Mouse (Mus musculus): Measurements from ENCODE around the gene Gnb1. TPM values are rescaled to one million over a fixed set of nuclear protein-coding genes. Genes with fewer than 3 reads are reported as not detected.
A peak's percentile ranks its signal among the peaks of the same experiment; 100 is the strongest.

Gnb1 gene
- polyA plus RNA-seq, 1 experiment, result 325 TPM

- DNase-seq (ENCODE audit: low read depth in 1 of 2, low spot score in 2 of 2), result no peak
- Histone ChIP-seq H3K4me3 (ENCODE audit: extremely low read depth, insufficient read depth, insufficient read length) (no peak overlapping the region), H3K27ac (ENCODE audit: insufficient read depth, low read length) (no peak overlapping the region), H3K4me1 (ENCODE audit: control insufficient read depth, insufficient read depth, insufficient read length) (no peaks in the 10 kb centered on the region), H3K36me3 (ENCODE audit: control insufficient read depth, insufficient read depth, low read length) (no peaks in the 10 kb centered on the region), H3K27me3 (ENCODE audit: control insufficient read depth, insufficient read depth, low read length) (no peaks in the 10 kb centered on the region)
- 54% methylated on average over 11 of the region's 11 CpGs for WGBS
- TF ChIP-seq CTCF (IDR thresholded peaks at IDR 0.05; ENCODE audit: extremely low read depth, insufficient read depth, insufficient read length, insufficient replicate concordance) (no peak), POLR2A (IDR thresholded peaks at IDR 0.05; ENCODE audit: low read depth, low read length) (no peak)
Measured at GRCm38 (mm10) chr4:155599901-155600825, 109.0 kb downstream of the Gnb1 start.

DNA sequence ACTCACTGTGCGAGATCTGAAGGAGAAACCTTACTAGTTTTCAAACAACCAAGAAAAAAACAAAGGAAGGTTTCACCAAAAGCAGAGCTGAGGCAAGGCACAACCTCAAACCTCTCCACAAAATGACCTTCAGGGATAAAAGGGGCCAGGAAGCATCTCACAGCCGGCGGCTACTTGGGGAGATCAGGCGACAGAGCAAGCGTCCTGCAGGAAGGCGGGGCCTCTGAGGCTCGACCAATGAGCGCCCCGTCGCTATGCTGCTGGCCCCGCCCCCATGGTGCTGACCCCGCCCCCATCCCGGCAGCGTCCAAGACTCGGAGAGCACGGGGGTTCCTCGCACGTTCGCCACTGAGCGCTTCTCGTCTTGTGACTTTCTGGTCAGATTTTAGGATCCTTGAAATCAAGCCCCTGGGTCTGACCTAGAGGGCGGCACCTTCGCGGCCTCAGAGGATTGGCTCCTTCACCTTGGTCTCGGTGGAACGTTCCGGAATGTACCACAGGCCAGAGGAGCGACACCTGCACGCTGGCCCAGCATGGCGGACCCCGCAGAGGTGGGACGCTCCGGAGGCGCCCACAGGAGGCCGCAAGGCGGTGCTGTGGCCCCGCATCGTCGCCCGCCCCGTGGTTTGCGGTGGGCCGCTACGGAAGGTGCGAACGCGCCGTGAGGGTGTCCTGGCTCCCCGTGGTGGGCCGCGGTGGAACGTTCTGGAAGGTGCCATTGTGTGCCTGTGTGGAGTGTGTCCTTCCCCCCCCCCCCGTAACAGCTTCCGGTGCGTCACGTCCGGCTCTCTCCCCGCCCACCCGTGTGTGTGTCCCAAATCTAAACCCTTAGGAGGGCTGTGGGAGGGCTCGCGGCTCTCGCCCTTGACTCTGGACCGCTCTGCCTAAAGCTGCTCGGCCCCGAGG is 110.2 kb downstream of the Gnb1 start, which contains the start of gene Slc35e2:
Gene Slc35e2, plus strand, starts transcription at position 326 of the 906 bp plus-strand sequence.
- Histone ChIP-seq H3K27ac (ENCODE audit: insufficient read depth, low read length) (peak within 1 kb of the TSS; percentile 99), H3K4me1 (ENCODE audit: control insufficient read depth, insufficient read depth, insufficient read length) (no peaks in the 10 kb centered on the region), H3K36me3 (ENCODE audit: control insufficient read depth, insufficient read depth, low read length) (no peaks in the 10 kb centered on the region), H3K4me3 (ENCODE audit: extremely low read depth, insufficient read depth, insufficient read length) (peak within 1 kb of the TSS; percentile 82), H3K27me3 (ENCODE audit: control insufficient read depth, insufficient read depth, low read length) (no peaks in the 10 kb centered on the region)
- TF ChIP-seq POLR2A (IDR thresholded peaks at IDR 0.05; ENCODE audit: low read depth, low read length) (peak; percentile 43; the same call in 1 of the 2 replicates), CTCF (IDR thresholded peaks at IDR 0.05; ENCODE audit: extremely low read depth, insufficient read depth, insufficient read length, insufficient replicate concordance) (no peak)
- WGBS, result 0% methylated on average over 65 of the region's 65 CpGs
- DNase-seq (ENCODE audit: low read depth in 1 of 2, low spot score in 2 of 2), result peak; percentile 83 to 89

GRCm38 (mm10) chr4:155601997-155602456 is 110.9 kb downstream of the Gnb1 start:
- WGBS, result 2% methylated on average over 30 of the region's 31 CpGs
- TF ChIP-seq CTCF (IDR thresholded peaks at IDR 0.05; ENCODE audit: extremely low read depth, insufficient read depth, insufficient read length, insufficient replicate concordance) (no peak), POLR2A (IDR thresholded peaks at IDR 0.05; ENCODE audit: low read depth, low read length) (no peak)
- H3K27ac ChIP-seq (ENCODE audit: insufficient read depth, low read length), result peak overlapping the region; percentile 87

DNA sequence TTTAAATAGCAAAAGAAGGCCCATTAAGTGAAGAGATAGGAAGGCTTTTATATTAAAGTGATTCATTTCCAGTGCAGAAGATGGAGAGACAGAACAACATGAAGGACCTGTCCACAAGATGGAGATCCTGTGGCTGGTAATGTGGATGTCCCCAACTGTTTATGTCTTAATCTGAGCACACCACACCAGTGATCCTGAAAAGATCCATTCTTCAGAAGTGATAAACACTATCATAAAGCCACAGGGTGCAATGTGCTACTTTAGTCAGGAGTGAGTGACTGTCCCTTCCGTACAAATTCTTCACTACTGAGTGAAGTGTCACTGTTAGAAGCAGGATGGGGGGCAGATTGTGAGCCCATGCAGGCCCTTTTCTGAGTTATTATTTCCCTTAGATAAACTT is 111.6 kb downstream of the Gnb1 start:
- H3K27ac ChIP-seq (ENCODE audit: insufficient read depth, low read length), result no peak overlapping the region
- H3K36me3 ChIP-seq (ENCODE audit: control insufficient read depth, insufficient read depth, low read length), result no peaks in the 10 kb centered on the region
- no peaks in the 10 kb centered on the region for H3K27me3 ChIP-seq (ENCODE audit: control insufficient read depth, insufficient read depth, low read length)
- peak overlapping the region; percentile 82; the same call in 1 of the 2 replicates for H3K4me3 ChIP-seq (ENCODE audit: extremely low read depth, insufficient read depth, insufficient read length)
- WGBS, result 78% methylated on average over 1 of the region's 1 CpGs
- no peak for DNase-seq (ENCODE audit: low read depth in 1 of 2, low spot score in 2 of 2)
- TF ChIP-seq POLR2A (IDR thresholded peaks at IDR 0.05; ENCODE audit: low read depth, low read length), result no peak
- no peak for TF ChIP-seq CTCF (IDR thresholded peaks at IDR 0.05; ENCODE audit: extremely low read depth, insufficient read depth, insufficient read length, insufficient replicate concordance)
- no peaks in the 10 kb centered on the region for H3K4me1 ChIP-seq (ENCODE audit: control insufficient read depth, insufficient read depth, insufficient read length)

More at GRCm38 (mm10) chr4:155601997-155602456, 110.9 kb downstream of the Gnb1 start:
- H3K4me1 ChIP-seq (ENCODE audit: control insufficient read depth, insufficient read depth, insufficient read length), result no peaks in the 10 kb centered on the region
- no peaks in the 10 kb centered on the region for H3K36me3 ChIP-seq (ENCODE audit: control insufficient read depth, insufficient read depth, low read length)
- no peaks in the 10 kb centered on the region for H3K27me3 ChIP-seq (ENCODE audit: control insufficient read depth, insufficient read depth, low read length)
- DNase-seq (ENCODE audit: low read depth in 1 of 2, low spot score in 2 of 2), result peak in 1 of 2 experiments; percentile 15
- peak overlapping the region; percentile 82 for H3K4me3 ChIP-seq (ENCODE audit: extremely low read depth, insufficient read depth, insufficient read length)

- DNase-seq (ENCODE audit: low read depth in 1 of 2, low spot score in 2 of 2), result no peak
- no peak overlapping the region for H3K27ac ChIP-seq (ENCODE audit: insufficient read depth, low read length)
- no peak for TF ChIP-seq POLR2A (IDR thresholded peaks at IDR 0.05; ENCODE audit: low read depth, low read length)
- no peak for TF ChIP-seq CTCF (IDR thresholded peaks at IDR 0.05; ENCODE audit: extremely low read depth, insufficient read depth, insufficient read length, insufficient replicate concordance)
- 83% methylated on average over 6 of the region's 6 CpGs for WGBS
- H3K27me3 ChIP-seq (ENCODE audit: control insufficient read depth, insufficient read depth, low read length), result no peaks in the 10 kb centered on the region
- H3K4me3 ChIP-seq (ENCODE audit: extremely low read depth, insufficient read depth, insufficient read length), result no peak overlapping the region
- no peaks in the 10 kb centered on the region for H3K4me1 ChIP-seq (ENCODE audit: control insufficient read depth, insufficient read depth, insufficient read length)
- no peaks in the 10 kb centered on the region for H3K36me3 ChIP-seq (ENCODE audit: control insufficient read depth, insufficient read depth, low read length)
Measured at GRCm38 (mm10) chr4:155603801-155604200, 112.6 kb downstream of the Gnb1 start.

- Histone ChIP-seq H3K36me3 (ENCODE audit: control insufficient read depth, insufficient read depth, low read length) (peaks cover 3% of the 10 kb centered on the region; the same call in 1 of the 2 replicates), H3K4me3 (ENCODE audit: extremely low read depth, insufficient read depth, insufficient read length) (no peak overlapping the region), H3K27ac (ENCODE audit: insufficient read depth, low read length) (no peak overlapping the region), H3K4me1 (ENCODE audit: control insufficient read depth, insufficient read depth, insufficient read length) (no peaks in the 10 kb centered on the region), H3K27me3 (ENCODE audit: control insufficient read depth, insufficient read depth, low read length) (no peaks in the 10 kb centered on the region)
- 93% methylated on average over 4 of the region's 4 CpGs for whole genome bisulfite sequencing
- no peak for DNase-seq (ENCODE audit: low read depth in 1 of 2, low spot score in 2 of 2)
- TF ChIP-seq CTCF (IDR thresholded peaks at IDR 0.05; ENCODE audit: extremely low read depth, insufficient read depth, insufficient read length, insufficient replicate concordance) (no peak), POLR2A (IDR thresholded peaks at IDR 0.05; ENCODE audit: low read depth, low read length) (no peak)
Measured at GRCm38 (mm10) chr4:155605132-155605531, 114.0 kb downstream of the Gnb1 start.

Measured in spleen, adult 2 months (tissue).